Mouse (Mus musculus): ENCODE data around the gene Ccdc91.

DNA sequence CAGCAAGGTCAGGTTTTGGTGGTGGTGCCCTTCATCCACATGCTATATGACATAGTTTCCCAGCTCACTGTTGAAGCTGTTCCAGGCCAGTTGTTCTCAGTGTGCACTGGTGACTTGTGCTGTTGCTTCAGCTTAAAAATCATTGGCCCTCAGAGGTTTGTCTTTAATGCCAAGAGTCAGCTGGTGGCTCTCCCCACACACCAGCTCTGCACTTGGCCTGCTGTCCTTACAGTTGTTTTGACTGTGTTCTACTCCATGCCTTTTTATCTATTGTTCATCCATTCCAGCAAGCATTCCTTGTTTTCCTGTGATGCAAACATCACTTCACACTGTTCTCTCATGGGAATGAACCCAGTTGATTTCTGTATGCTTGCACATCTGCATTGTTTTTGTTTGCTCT, 84.8 kb downstream of the Ccdc91 start:
- no peak for TF ChIP-seq CTCF (IDR thresholded peaks at IDR 0.05; ENCODE audit: low read depth, low read length)
- no peak for TF ChIP-seq POLR2A (IDR thresholded peaks at IDR 0.05; ENCODE audit: insufficient read depth, low read length)

Measured in ES-Bruce4 (cell line).